Mouse (Mus musculus): Measurements from ENCODE around the gene Avpr1b. TPM values are rescaled to one million over a fixed set of nuclear protein-coding genes. Genes with fewer than 3 reads are reported as not detected.

The Avpr1b gene
- polyA plus RNA-seq, 1 experiment = 0.49 TPM

GRCm38 (mm10) chr1:131586836-131587235, 12.2 kb upstream of the Avpr1b start:
- H3K9ac ChIP-seq (ENCODE audit: low read depth, poor library complexity, severe bottlenecking) = no peak overlapping the region
- H3K4me3 ChIP-seq (ENCODE audit: low read depth, low read length) = no peak overlapping the region
- no peaks in the 10 kb centered on the region for H3K36me3 ChIP-seq (ENCODE audit: control insufficient read depth, insufficient read depth, low read length, poor library complexity, severe bottlenecking)
- no peaks in the 10 kb centered on the region; the same call in 1 of the 2 replicates for H3K27me3 ChIP-seq (ENCODE audit: control insufficient read depth, insufficient read depth, low read length, poor library complexity, severe bottlenecking)
- H3K9me3 ChIP-seq (replicated peaks; ENCODE audit: control insufficient read depth, insufficient read depth, low read length, poor library complexity, severe bottlenecking) = no peaks in the 10 kb centered on the region
- H3K4me1 ChIP-seq (ENCODE audit: control insufficient read depth, insufficient read depth, low read length) = no peaks in the 10 kb centered on the region
- no peak overlapping the region for H3K27ac ChIP-seq (ENCODE audit: insufficient read depth, low read length)
- TF ChIP-seq CTCF (IDR thresholded peaks at IDR 0.05; ENCODE audit: low read depth, low read length) (no peak), EP300 (IDR thresholded peaks at IDR 0.05; ENCODE audit: insufficient read depth, low read depth, low read length) (no peak), POLR2A (IDR thresholded peaks at IDR 0.05; ENCODE audit: insufficient read depth, low read length) (no peak)

GRCm38 (mm10) chr1:131600314-131600713, 1.3 kb downstream of the Avpr1b start:
- Histone ChIP-seq H3K36me3 (ENCODE audit: control insufficient read depth, insufficient read depth, low read length, poor library complexity, severe bottlenecking) (no peaks in the 10 kb centered on the region), H3K27ac (ENCODE audit: insufficient read depth, low read length) (no peak overlapping the region), H3K9me3 (replicated peaks; ENCODE audit: control insufficient read depth, insufficient read depth, low read length, poor library complexity, severe bottlenecking) (no peaks in the 10 kb centered on the region), H3K4me3 (ENCODE audit: low read depth, low read length) (no peak overlapping the region), H3K27me3 (ENCODE audit: control insufficient read depth, insufficient read depth, low read length, poor library complexity, severe bottlenecking) (no peaks in the 10 kb centered on the region), H3K4me1 (ENCODE audit: control insufficient read depth, insufficient read depth, low read length) (no peaks in the 10 kb centered on the region), H3K9ac (ENCODE audit: low read depth, poor library complexity, severe bottlenecking) (no peak overlapping the region)
- TF ChIP-seq CTCF (IDR thresholded peaks at IDR 0.05; ENCODE audit: low read depth, low read length) = peak; percentile 29
- no peak for TF ChIP-seq POLR2A (IDR thresholded peaks at IDR 0.05; ENCODE audit: insufficient read depth, low read length)

GRCm38 (mm10) chr1:131606719-131607118, 7.7 kb downstream of the Avpr1b start:
- Histone ChIP-seq H3K9me3 (replicated peaks; ENCODE audit: control insufficient read depth, insufficient read depth, low read length, poor library complexity, severe bottlenecking) (no peaks in the 10 kb centered on the region), H3K27me3 (ENCODE audit: control insufficient read depth, insufficient read depth, low read length, poor library complexity, severe bottlenecking) (no peaks in the 10 kb centered on the region), H3K36me3 (ENCODE audit: control insufficient read depth, insufficient read depth, low read length, poor library complexity, severe bottlenecking) (no peaks in the 10 kb centered on the region), H3K27ac (ENCODE audit: insufficient read depth, low read length) (no peak overlapping the region), H3K9ac (ENCODE audit: low read depth, poor library complexity, severe bottlenecking) (no peak overlapping the region), H3K4me3 (ENCODE audit: low read depth, low read length) (no peak overlapping the region), H3K4me1 (ENCODE audit: control insufficient read depth, insufficient read depth, low read length) (no peaks in the 10 kb centered on the region)
- TF ChIP-seq POLR2A (IDR thresholded peaks at IDR 0.05; ENCODE audit: insufficient read depth, low read length) (no peak), EP300 (IDR thresholded peaks at IDR 0.05; ENCODE audit: insufficient read depth, low read depth, low read length) (no peak), CTCF (IDR thresholded peaks at IDR 0.05; ENCODE audit: low read depth, low read length) (no peak)

- Histone ChIP-seq H3K36me3 (ENCODE audit: control insufficient read depth, insufficient read depth, low read length, poor library complexity, severe bottlenecking) (no peaks in the 10 kb centered on the region), H3K4me3 (ENCODE audit: low read depth, low read length) (no peak overlapping the region), H3K4me1 (ENCODE audit: control insufficient read depth, insufficient read depth, low read length) (no peaks in the 10 kb centered on the region), H3K27ac (ENCODE audit: insufficient read depth, low read length) (no peak overlapping the region), H3K27me3 (ENCODE audit: control insufficient read depth, insufficient read depth, low read length, poor library complexity, severe bottlenecking) (no peaks in the 10 kb centered on the region), H3K9me3 (replicated peaks; ENCODE audit: control insufficient read depth, insufficient read depth, low read length, poor library complexity, severe bottlenecking) (no peaks in the 10 kb centered on the region), H3K9ac (ENCODE audit: low read depth, poor library complexity, severe bottlenecking) (no peak overlapping the region)
- TF ChIP-seq EP300 (IDR thresholded peaks at IDR 0.05; ENCODE audit: insufficient read depth, low read depth, low read length) (no peak), CTCF (IDR thresholded peaks at IDR 0.05; ENCODE audit: low read depth, low read length) (no peak), POLR2A (IDR thresholded peaks at IDR 0.05; ENCODE audit: insufficient read depth, low read length) (no peak)
These were observed 13.6 kb downstream of the Avpr1b start for GRCm38 (mm10) chr1:131612556-131613155.

GRCm38 (mm10) chr1:131613361-131614133, 14.5 kb downstream of the Avpr1b start:
- Histone ChIP-seq H3K4me1 (ENCODE audit: control insufficient read depth, insufficient read depth, low read length) (no peaks in the 10 kb centered on the region), H3K36me3 (ENCODE audit: control insufficient read depth, insufficient read depth, low read length, poor library complexity, severe bottlenecking) (no peaks in the 10 kb centered on the region), H3K9me3 (replicated peaks; ENCODE audit: control insufficient read depth, insufficient read depth, low read length, poor library complexity, severe bottlenecking) (no peaks in the 10 kb centered on the region), H3K27ac (ENCODE audit: insufficient read depth, low read length) (no peak overlapping the region), H3K4me3 (ENCODE audit: low read depth, low read length) (peak overlapping the region; percentile 31), H3K27me3 (ENCODE audit: control insufficient read depth, insufficient read depth, low read length, poor library complexity, severe bottlenecking) (no peaks in the 10 kb centered on the region), H3K9ac (ENCODE audit: low read depth, poor library complexity, severe bottlenecking) (no peak overlapping the region)
- TF ChIP-seq EP300 (IDR thresholded peaks at IDR 0.05; ENCODE audit: insufficient read depth, low read depth, low read length) = no peak
- TF ChIP-seq CTCF (IDR thresholded peaks at IDR 0.05; ENCODE audit: low read depth, low read length) = peak; percentile 77
- TF ChIP-seq POLR2A (IDR thresholded peaks at IDR 0.05; ENCODE audit: insufficient read depth, low read length) = no peak

- H3K4me1 ChIP-seq (ENCODE audit: control insufficient read depth, insufficient read depth, low read length) = no peaks in the 10 kb centered on the region
- no peak overlapping the region for H3K4me3 ChIP-seq (ENCODE audit: low read depth, low read length)
- TF ChIP-seq EP300 (IDR thresholded peaks at IDR 0.05; ENCODE audit: insufficient read depth, low read depth, low read length) (no peak), POLR2A (IDR thresholded peaks at IDR 0.05; ENCODE audit: insufficient read depth, low read length) (no peak), CTCF (IDR thresholded peaks at IDR 0.05; ENCODE audit: low read depth, low read length) (no peak)
- no peak overlapping the region for H3K9ac ChIP-seq (ENCODE audit: low read depth, poor library complexity, severe bottlenecking)
- H3K27ac ChIP-seq (ENCODE audit: insufficient read depth, low read length) = no peak overlapping the region
- no peaks in the 10 kb centered on the region for H3K36me3 ChIP-seq (ENCODE audit: control insufficient read depth, insufficient read depth, low read length, poor library complexity, severe bottlenecking)
- H3K27me3 ChIP-seq (ENCODE audit: control insufficient read depth, insufficient read depth, low read length, poor library complexity, severe bottlenecking) = no peaks in the 10 kb centered on the region
- H3K9me3 ChIP-seq (replicated peaks; ENCODE audit: control insufficient read depth, insufficient read depth, low read length, poor library complexity, severe bottlenecking) = no peaks in the 10 kb centered on the region
These were observed 15.6 kb downstream of the Avpr1b start for GRCm38 (mm10) chr1:131614641-131615040.

Data from ES-Bruce4 (cell line).